Mouse (Mus musculus) midbrain, embryonic 12.5 days (tissue): ENCODE results near the gene Ttll13. TPM values are rescaled to one million over a fixed set of nuclear protein-coding genes. Genes with fewer than 3 reads are reported as not detected.

Experiments used
- ATAC-seq: fragments of 200-750 bp; cut with Nextera tagmentation; 2 replicates; pipeline ENCODE4 v1.8.0; 2017; ENCODE audit warnings: low read depth, moderate TSS enrichment, moderate library complexity; ENCODE audit not compliant: low FRiP score
- H3K27ac ChIP-seq: fragments of 300-500 bp; sonication (generic); replicated peaks from 2 replicates; pipeline ENCODE4 v1.5.1; 2016; ENCODE audit warnings: mild to moderate bottlenecking
- H3K27me3 ChIP-seq: fragments of 300-500 bp; sonication (generic); 2 replicates; pipeline ENCODE4 v1.6.1; 2016; ENCODE audit warnings: mild to moderate bottlenecking
- H3K36me3 ChIP-seq: fragments of 300-500 bp; sonication (generic); 2 replicates; pipeline ENCODE4 v1.6.1; 2016
- H3K4me1 ChIP-seq: fragments of 300-500 bp; sonication (generic); 2 replicates; pipeline ENCODE4 v1.6.1; 2016
- H3K4me2 ChIP-seq: fragments of 300-500 bp; sonication (generic); replicated peaks from 2 replicates; pipeline ENCODE4 v1.6.1; 2016; ENCODE audit warnings: mild to moderate bottlenecking, moderate library complexity
- H3K4me3 ChIP-seq: fragments of 300-500 bp; sonication (generic); 2 replicates; pipeline ENCODE4 v1.5.1; 2016; ENCODE audit warnings: mild to moderate bottlenecking
- H3K9ac ChIP-seq: fragments of 300-500 bp; sonication (generic); replicated peaks from 2 replicates; pipeline ENCODE4 v1.6.1; 2016; ENCODE audit warnings: mild to moderate bottlenecking, moderate library complexity
- H3K9me3 ChIP-seq: fragments of 300-500 bp; sonication (generic); 2 replicates; pipeline ENCODE4 v1.6.1; 2016; ENCODE audit warnings: mild to moderate bottlenecking
- WGBS: fragments of 180-500 bp; shearing (Covaris S2); methylation state at CpG from one replicate; pipeline ENCODE4 v1.1.7; 2016; 5-methylcytosine and 5-hydroxymethylcytosine counted together
- polyA plus RNA-seq: library from polyadenylated mRNA; unstranded; fragments of >200 nt; fragmentation: Nextera tagmentation; extraction: Ambion mirVana; gene quantifications from 2 replicates; pipeline ENCODE4 v1.2.1, GENCODE M21; 2016

The Ttll13 gene
- polyA plus RNA-seq, 1 experiment from 2014 or later = 2.4 TPM

GRCm38 (mm10) chr7:80216566-80216965, 29.6 kb upstream of the Ttll13 start:
- Histone ChIP-seq H3K36me3 (peaks cover 66% of the 10 kb centered on the region), H3K4me3 (no peak overlapping the region), H3K27ac (no peak overlapping the region), H3K4me2 (no peak overlapping the region), H3K9me3 (no peaks in the 10 kb centered on the region), H3K27me3 (no peaks in the 10 kb centered on the region), H3K9ac (no peak overlapping the region), H3K4me1 (peaks cover 4% of the 10 kb centered on the region)
- 79% methylated on average over 8 of the region's 8 CpGs for WGBS
- ATAC-seq = no peak

DNA sequence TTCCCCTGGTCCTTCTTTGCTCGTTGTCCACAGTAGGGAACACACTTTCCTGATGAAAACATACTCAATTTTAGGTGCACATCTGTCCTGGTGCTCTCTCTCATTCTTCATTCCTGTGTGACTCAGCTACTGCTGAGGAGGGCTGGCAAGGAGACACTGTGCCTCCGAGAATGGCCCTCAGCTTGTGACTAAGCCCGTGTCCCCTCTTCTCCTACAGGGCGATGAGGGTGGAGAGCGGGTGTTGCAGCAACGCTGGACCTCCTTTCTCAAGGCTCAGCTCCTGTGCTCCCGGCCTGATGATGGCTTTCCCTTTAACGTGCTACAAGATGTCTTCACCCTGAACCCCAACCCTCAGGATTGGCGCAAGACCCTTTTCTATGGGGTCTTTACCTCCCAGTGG, 27.5 kb upstream of the Ttll13 start:
- H3K27me3 ChIP-seq = no peaks in the 10 kb centered on the region
- ATAC-seq = no peak
- peaks cover 70% of the 10 kb centered on the region for H3K36me3 ChIP-seq
- 92% methylated on average over 9 of the region's 9 CpGs for WGBS
- no peak overlapping the region for H3K27ac ChIP-seq
- peaks cover 4% of the 10 kb centered on the region for H3K4me1 ChIP-seq
- H3K4me2 ChIP-seq = no peak overlapping the region
- H3K4me3 ChIP-seq = no peak overlapping the region
- no peaks in the 10 kb centered on the region for H3K9me3 ChIP-seq
- no peak overlapping the region for H3K9ac ChIP-seq

DNA sequence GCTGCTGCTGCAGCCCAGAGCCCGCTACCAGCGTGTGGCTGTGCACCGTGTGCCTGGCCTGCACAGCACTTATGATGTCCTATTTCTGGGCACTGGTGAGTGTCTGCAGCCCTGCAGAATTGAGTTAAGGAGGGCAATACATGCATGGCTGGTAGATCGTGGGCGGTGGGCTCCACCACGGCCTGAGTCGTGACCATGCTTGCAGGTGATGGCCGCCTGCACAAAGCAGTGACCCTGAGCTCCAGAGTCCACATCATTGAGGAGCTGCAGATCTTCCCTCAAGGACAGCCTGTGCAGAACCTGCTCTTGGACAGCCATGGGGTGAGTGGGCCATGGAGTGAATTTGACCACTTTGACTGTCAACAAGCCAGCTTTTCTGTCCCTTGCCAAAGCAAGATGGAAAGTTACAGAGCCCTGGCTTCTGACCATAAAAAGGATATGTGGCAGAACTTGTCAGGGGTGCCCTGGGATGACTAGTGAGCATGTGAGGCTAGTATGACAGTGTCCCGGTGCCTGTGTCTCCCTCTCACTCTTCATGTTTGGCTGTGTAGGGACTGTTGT, 25.9 kb upstream of the Ttll13 start:
- H3K27ac ChIP-seq = no peak overlapping the region
- no peak overlapping the region for H3K9ac ChIP-seq
- WGBS = 95% methylated on average over 9 of the region's 9 CpGs
- peaks cover under 1% of the 10 kb centered on the region; the same call in 1 of the 2 replicates for H3K4me1 ChIP-seq
- H3K36me3 ChIP-seq = peaks cover 86% of the 10 kb centered on the region
- H3K4me3 ChIP-seq = no peak overlapping the region
- no peak overlapping the region for H3K4me2 ChIP-seq
- H3K9me3 ChIP-seq = no peaks in the 10 kb centered on the region
- ATAC-seq = no peak
- H3K27me3 ChIP-seq = no peaks in the 10 kb centered on the region

DNA sequence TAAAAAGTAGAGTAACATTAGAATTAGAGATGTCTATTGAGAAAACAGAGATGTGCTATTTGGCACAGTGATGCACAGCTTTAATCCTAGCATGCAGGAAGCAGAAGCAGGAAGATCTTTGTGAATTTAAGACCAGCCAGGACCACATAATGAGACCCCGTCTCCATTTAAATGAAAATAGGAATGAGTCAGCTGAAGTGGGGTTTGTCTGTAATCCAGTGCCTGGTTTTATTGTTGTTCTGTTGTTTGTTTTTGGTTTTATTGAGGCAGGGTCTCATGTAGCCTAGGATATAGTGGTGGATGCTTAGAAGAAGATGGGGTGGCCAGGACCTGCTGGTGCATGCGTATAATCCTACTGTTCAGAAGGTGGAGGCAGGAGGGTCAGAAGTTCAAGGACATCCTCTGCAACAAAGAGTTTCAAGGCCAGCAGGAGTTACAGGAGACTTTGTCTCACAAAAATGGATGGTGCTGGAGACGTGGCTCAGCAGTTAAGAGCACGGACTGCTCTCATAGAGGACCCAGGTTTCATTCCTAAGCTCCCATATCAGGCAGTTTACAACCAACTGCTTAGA, 24.9 kb upstream of the Ttll13 start:
- ATAC-seq = no peak

DNA sequence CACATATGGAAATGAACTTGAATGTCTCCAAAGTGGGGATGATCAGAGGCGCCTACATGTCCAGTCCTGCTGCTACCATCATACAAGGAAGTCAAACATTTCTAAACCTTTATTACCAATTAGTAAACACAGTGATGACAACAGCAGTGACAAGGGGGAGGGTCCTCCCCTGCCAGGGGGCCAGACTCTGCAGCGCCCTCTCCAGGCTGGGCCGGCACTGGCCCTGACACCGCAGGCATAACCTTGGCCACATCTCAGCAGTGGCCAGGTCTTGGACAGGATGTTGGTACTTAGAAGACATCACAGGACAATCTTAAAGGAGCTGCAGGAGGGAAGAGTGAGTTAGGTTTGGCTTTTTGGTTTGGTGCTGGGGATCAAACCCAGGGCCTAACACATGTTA, 19.1 kb upstream of the Ttll13 start:
- Histone ChIP-seq H3K27me3 (peaks cover 22% of the 10 kb centered on the region), H3K4me2 (no peak overlapping the region), H3K4me1 (peaks cover 7% of the 10 kb centered on the region), H3K27ac (no peak overlapping the region), H3K36me3 (peaks cover 53% of the 10 kb centered on the region), H3K4me3 (no peak overlapping the region), H3K9ac (no peak overlapping the region), H3K9me3 (no peaks in the 10 kb centered on the region)
- no peak for ATAC-seq
- 95% methylated on average over 4 of the region's 4 CpGs for WGBS

More for the DNA sequence above, 24.9 kb upstream of the Ttll13 start:
- H3K4me3 ChIP-seq = no peak overlapping the region
- H3K4me2 ChIP-seq = no peak overlapping the region
- no peaks in the 10 kb centered on the region for H3K27me3 ChIP-seq
- no peaks in the 10 kb centered on the region for H3K4me1 ChIP-seq
- no peaks in the 10 kb centered on the region for H3K9me3 ChIP-seq
- 84% methylated on average over 4 of the region's 4 CpGs for WGBS
- no peak overlapping the region for H3K27ac ChIP-seq
- H3K36me3 ChIP-seq = peaks cover 94% of the 10 kb centered on the region
- no peak overlapping the region for H3K9ac ChIP-seq

- H3K27ac ChIP-seq = no peak overlapping the region
- H3K36me3 ChIP-seq = peaks cover 26% of the 10 kb centered on the region
- no peak for ATAC-seq
- H3K4me3 ChIP-seq = no peak overlapping the region
- peaks cover 22% of the 10 kb centered on the region for H3K27me3 ChIP-seq
- peaks cover 20% of the 10 kb centered on the region for H3K4me1 ChIP-seq
- no peaks in the 10 kb centered on the region for H3K9me3 ChIP-seq
- H3K4me2 ChIP-seq = no peak overlapping the region
- WGBS = 64% methylated on average over 6 of the region's 6 CpGs
- H3K9ac ChIP-seq = no peak overlapping the region
These were observed 16.0 kb upstream of the Ttll13 start for GRCm38 (mm10) chr7:80230196-80230595.

DNA sequence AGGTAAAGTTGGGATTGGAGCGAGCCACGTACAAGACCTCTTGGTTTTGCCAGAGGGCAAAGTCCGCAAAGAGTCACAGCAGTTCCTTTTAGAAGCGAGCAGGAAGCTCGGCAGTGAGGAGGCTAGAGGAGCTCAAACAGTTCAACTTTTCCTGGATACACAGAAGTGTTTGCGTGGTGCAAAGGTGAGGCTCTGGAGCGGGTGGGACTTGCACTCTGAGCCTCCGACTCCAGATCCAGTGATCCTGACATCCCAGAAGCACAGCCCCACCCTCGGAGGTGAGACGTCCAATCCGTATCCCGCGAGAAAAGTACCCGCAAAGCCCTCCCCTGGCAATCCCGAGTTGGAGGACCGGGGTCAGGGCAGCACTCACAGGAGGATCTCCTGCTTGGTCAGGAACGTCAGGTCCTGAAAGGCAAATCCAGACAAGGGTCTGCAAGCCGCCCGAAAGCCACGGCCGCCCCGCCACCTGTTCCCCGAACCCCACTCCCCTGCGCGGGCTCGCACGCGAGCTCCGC, 14.1 kb upstream of the Ttll13 start:
- peaks cover 20% of the 10 kb centered on the region for H3K4me1 ChIP-seq
- no peak for ATAC-seq
- no peaks in the 10 kb centered on the region for H3K9me3 ChIP-seq
- peaks cover 12% of the 10 kb centered on the region for H3K36me3 ChIP-seq
- peak overlapping the region; percentile 73 for H3K4me3 ChIP-seq
- 2% methylated on average over 29 of the region's 29 CpGs for WGBS
- H3K27me3 ChIP-seq = peaks cover 22% of the 10 kb centered on the region
- H3K27ac ChIP-seq = no peak overlapping the region; the same call in 1 of the 2 replicates
- H3K4me2 ChIP-seq = peak overlapping the region; percentile 83
- H3K9ac ChIP-seq = peak overlapping the region; percentile 62

- Histone ChIP-seq H3K4me1 (peaks cover 20% of the 10 kb centered on the region), H3K27ac (peak within 1 kb of the TSS; percentile 40; the same call in 1 of the 2 replicates), H3K4me2 (peak within 1 kb of the TSS; percentile 83), H3K9me3 (no peaks in the 10 kb centered on the region), H3K9ac (peak within 1 kb of the TSS; percentile 70), H3K4me3 (peak within 1 kb of the TSS; percentile 73), H3K36me3 (peaks cover 6% of the 10 kb centered on the region; the same call in 1 of the 2 replicates), H3K27me3 (peaks cover 22% of the 10 kb centered on the region)
- WGBS = under 1% methylated on average over 54 of the region's 56 CpGs
- peak; percentile 97 for ATAC-seq
These were observed 13.6 kb upstream of the Ttll13 start, which contains the start of the genes Cib1 and Gdpgp1 for GRCm38 (mm10) chr7:80232489-80233029. Gene Cib1 (minus strand): TSS chr7:80232813. Gene Gdpgp1 (plus strand): TSS chr7:80232865.

DNA sequence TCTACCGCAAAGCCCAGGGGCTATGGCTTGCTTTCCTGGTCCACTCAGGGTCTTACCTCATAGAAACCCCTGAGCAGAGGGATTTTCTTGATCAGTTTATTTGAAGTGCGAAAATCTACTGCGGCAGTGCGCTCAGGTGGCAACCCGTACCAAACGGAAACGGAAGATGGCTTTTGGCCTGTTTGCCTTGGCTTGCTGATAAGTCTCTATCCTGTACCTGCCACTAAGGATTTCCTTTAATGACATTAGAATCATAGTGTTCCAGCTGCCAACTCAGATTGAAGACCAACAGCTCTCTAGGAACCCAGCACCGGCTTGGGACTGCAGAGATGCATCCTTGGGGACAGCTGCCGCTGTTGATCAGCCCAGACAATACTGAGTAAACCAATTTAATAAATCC, 12.4 kb upstream of the Ttll13 start:
- Histone ChIP-seq H3K27me3 (peaks cover 22% of the 10 kb centered on the region), H3K36me3 (peaks cover 8% of the 10 kb centered on the region), H3K4me1 (peaks cover 20% of the 10 kb centered on the region), H3K4me3 (0 out of 2 replicates have a peak overlapping the region, but pooled peaks have one; percentile 10), H3K27ac (no peak overlapping the region), H3K4me2 (peak overlapping the region; percentile 83), H3K9me3 (no peaks in the 10 kb centered on the region), H3K9ac (no peak overlapping the region)
- 72% methylated on average over 9 of the region's 9 CpGs for WGBS
- ATAC-seq = no peak

GRCm38 (mm10) chr7:80238542-80238941, 7.6 kb upstream of the Ttll13 start:
- peaks cover 6% of the 10 kb centered on the region for H3K4me1 ChIP-seq
- 91% methylated on average over 10 of the region's 10 CpGs for WGBS
- H3K4me2 ChIP-seq = no peak overlapping the region
- peaks cover 20% of the 10 kb centered on the region for H3K36me3 ChIP-seq
- no peaks in the 10 kb centered on the region for H3K27me3 ChIP-seq
- ATAC-seq = no peak
- no peak overlapping the region for H3K27ac ChIP-seq
- no peak overlapping the region for H3K4me3 ChIP-seq
- H3K9me3 ChIP-seq = no peaks in the 10 kb centered on the region
- no peak overlapping the region for H3K9ac ChIP-seq

GRCm38 (mm10) chr7:80241661-80242060, 4.5 kb upstream of the Ttll13 start:
- 89% methylated on average over 4 of the region's 4 CpGs for WGBS
- no peaks in the 10 kb centered on the region for H3K27me3 ChIP-seq
- peaks cover 20% of the 10 kb centered on the region for H3K36me3 ChIP-seq
- no peak overlapping the region for H3K27ac ChIP-seq
- no peak overlapping the region for H3K9ac ChIP-seq
- no peaks in the 10 kb centered on the region for H3K4me1 ChIP-seq
- H3K4me3 ChIP-seq = no peak overlapping the region
- no peak overlapping the region for H3K4me2 ChIP-seq
- H3K9me3 ChIP-seq = no peaks in the 10 kb centered on the region
- ATAC-seq = no peak

DNA sequence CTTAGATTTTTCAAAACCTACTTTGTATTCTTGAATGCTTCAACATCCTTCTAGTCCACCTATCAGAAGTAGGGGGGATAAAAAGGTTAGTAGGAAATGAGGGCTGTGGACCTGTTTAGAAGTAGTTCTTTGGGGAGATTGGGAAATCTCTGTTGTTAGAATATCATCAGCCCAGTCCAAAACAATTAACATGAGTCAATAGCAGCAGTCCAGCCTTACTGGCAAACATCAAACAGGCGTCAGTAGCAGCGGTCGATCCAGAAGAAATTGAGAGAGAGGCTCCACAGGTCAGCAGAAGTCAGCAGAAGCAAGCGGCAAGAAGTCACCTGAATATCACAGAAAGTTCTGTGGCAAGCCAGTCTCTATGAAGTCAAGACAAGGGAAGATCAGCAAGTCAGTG, 1.3 kb upstream of the Ttll13 start:
- H3K9ac ChIP-seq = no peak overlapping the region
- ATAC-seq = no peak
- H3K9me3 ChIP-seq = no peaks in the 10 kb centered on the region
- no peak overlapping the region for H3K27ac ChIP-seq
- H3K4me3 ChIP-seq = no peak overlapping the region
- H3K36me3 ChIP-seq = peaks cover 5% of the 10 kb centered on the region
- H3K4me2 ChIP-seq = no peak overlapping the region
- H3K4me1 ChIP-seq = no peaks in the 10 kb centered on the region
- no peaks in the 10 kb centered on the region for H3K27me3 ChIP-seq
- 90% methylated on average over 4 of the region's 4 CpGs for WGBS
